Mouse (Mus musculus) skeletal muscle tissue, adult 2 months (tissue): ENCODE data around the gene Mroh2b.

ENCODE experiments used
- DNase-seq: peaks from one replicate; pipeline ENCODE4 v3.0.0-alpha.2; 2012; ENCODE audit warnings: low read depth, low spot score

Mroh2b gene

GRCm38 (mm10) chr15:4898437-4898836 is at the start of gene Mroh2b:
Gene Mroh2b, plus strand, starts transcription at chr15:4898737.
- DNase-seq = no peak

- DNase-seq = no peak
Observed at GRCm38 (mm10) chr15:4850015-4850414, 48.5 kb upstream of the Mroh2b start.

GRCm38 (mm10) chr15:4894962-4895361 is 3.6 kb upstream of the Mroh2b start:
- no peak for DNase-seq

- no peak for DNase-seq
Observed at GRCm38 (mm10) chr15:4934731-4935130, 36.2 kb downstream of the Mroh2b start.

- peak; percentile 54 for DNase-seq
Observed at GRCm38 (mm10) chr15:4973355-4973754, 74.8 kb downstream of the Mroh2b start.

- DNase-seq = no peak
Observed at GRCm38 (mm10) chr15:5002903-5003302, 104.4 kb downstream of the Mroh2b start.

- DNase-seq = peak; percentile 21
Observed at GRCm38 (mm10) chr15:5003503-5004196, 105.1 kb downstream of the Mroh2b start.

- peak; percentile 65 for DNase-seq
Observed at GRCm38 (mm10) chr15:5009644-5010107, 111.1 kb downstream of the Mroh2b start.
